Mouse (Mus musculus) spleen, postnatal 14 days (tissue): Measurements from ENCODE around the gene Mybpc2.
A peak's percentile ranks its signal among the peaks of the same experiment; 100 is the strongest.

Experiments
- DNase-seq, 2 experiments: peaks; one replicate each; pipeline ENCODE4 v3.0.0; 2021 to 2022; ENCODE audit warnings: low spot score in 2 of 2

The Mybpc2 gene

GRCm38 (mm10) chr7:44525126-44525832, 823 bp upstream of the Mybpc2 start:
- no peak for DNase-seq

GRCm38 (mm10) chr7:44523056-44523455, 1.4 kb downstream of the Mybpc2 start:
- no peak for DNase-seq

DNA sequence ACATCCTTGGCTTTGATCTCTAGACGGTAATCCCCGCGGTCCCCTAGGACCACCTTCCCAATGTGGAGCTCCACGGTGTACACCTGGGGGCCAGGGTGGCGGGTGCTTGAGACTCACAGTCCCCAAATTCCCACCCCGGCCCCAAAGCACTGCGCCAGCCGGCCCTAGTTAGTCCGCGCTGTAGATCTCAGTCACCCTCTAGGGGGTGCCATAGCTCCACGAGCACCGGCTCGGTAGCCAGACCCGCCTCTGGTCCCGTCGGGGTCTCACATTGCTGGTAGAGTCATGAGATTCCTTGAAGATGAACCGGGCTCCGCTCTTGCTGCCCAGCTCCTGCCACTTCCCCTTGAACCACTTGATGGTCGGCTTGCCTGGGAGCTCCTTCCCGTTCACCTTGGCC, 2.7 kb downstream of the Mybpc2 start:
- DNase-seq: peak in 1 of 2 experiments; percentile 69

DNA sequence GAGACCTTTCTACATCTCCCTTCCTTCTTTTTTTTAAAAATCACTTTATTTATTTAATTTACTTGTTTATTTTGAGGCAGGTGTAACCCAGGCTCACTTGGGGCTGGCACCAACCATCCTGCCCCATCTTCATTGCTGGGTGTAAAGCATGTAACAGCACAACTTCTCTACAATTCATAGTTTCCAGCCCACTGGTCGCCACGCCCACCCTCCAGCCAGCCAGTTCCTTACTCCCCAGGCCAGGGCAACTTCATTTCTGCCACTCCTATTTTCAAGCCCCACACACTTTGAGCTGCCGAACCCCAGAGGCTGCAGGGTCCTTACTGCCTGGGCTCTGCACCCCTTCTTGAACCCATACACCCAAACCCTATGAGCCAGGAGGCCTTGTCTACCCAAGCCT, 3.5 kb downstream of the Mybpc2 start:
- DNase-seq: no peak

DNA sequence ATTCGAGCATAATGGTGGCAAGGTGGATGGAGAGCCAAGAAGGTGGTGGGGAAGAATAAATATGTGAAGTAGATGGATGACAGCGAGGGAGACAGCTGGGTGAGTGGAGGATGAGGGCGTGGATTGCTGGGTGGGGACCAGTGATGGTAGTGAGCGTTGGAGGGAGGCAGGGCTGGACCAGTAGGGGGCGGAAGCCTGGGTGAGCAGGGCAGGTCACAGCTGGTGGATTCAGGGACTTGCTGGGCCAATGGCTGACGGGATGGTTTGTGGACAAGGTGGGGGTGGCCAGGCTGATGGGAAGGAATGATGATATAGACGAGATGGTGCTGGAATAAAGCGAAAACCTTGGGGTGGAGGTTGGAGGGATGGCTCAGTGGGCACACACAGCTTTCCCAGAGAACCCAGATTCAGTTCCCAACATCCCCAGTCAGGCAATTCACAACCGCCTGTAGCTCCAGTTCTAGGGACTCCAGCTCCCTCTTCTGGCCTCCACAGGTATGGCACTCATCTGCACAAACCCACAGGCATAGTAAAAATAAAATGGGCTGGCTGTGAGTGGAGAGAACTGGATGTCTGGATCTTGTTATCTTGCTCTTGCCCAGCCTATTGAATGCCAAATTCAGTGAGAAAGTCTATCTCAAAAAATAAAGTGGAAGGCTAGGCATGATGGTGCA, 5.1 kb downstream of the Mybpc2 start:
- DNase-seq: no peak

- no peak for DNase-seq
Observed at GRCm38 (mm10) chr7:44507491-44507890, 17.0 kb downstream of the Mybpc2 start.

- DNase-seq: peak; percentile 57 to 79
Observed at GRCm38 (mm10) chr7:44501563-44502115, 22.8 kb downstream of the Mybpc2 start.

- DNase-seq: no peak
Observed at GRCm38 (mm10) chr7:44500046-44500445, 24.4 kb downstream of the Mybpc2 start.

DNA sequence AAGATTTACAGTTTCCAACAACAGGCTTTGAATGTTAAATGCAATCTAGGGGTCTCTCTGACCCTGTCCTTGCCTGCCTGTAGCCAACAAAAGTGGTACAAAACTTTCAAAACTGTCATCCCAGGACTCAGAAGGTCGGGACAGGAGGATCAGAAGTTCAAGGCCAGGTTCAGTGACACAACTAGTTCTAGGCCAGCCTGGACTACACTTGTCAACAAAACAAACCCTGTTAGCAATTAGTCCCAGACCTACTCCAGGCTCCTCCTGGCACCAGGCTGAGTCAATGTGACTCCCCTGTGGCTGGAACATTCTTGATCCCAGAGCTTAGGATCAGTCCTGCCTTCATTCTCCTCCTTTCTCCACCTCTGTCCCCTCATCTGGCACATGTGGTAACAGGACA, 25.5 kb downstream of the Mybpc2 start:
- no peak for DNase-seq

- no peak for DNase-seq
Observed at GRCm38 (mm10) chr7:44497361-44498055, 26.9 kb downstream of the Mybpc2 start.

- DNase-seq: no peak
Observed at GRCm38 (mm10) chr7:44496771-44497109, 27.7 kb downstream of the Mybpc2 start.

DNA sequence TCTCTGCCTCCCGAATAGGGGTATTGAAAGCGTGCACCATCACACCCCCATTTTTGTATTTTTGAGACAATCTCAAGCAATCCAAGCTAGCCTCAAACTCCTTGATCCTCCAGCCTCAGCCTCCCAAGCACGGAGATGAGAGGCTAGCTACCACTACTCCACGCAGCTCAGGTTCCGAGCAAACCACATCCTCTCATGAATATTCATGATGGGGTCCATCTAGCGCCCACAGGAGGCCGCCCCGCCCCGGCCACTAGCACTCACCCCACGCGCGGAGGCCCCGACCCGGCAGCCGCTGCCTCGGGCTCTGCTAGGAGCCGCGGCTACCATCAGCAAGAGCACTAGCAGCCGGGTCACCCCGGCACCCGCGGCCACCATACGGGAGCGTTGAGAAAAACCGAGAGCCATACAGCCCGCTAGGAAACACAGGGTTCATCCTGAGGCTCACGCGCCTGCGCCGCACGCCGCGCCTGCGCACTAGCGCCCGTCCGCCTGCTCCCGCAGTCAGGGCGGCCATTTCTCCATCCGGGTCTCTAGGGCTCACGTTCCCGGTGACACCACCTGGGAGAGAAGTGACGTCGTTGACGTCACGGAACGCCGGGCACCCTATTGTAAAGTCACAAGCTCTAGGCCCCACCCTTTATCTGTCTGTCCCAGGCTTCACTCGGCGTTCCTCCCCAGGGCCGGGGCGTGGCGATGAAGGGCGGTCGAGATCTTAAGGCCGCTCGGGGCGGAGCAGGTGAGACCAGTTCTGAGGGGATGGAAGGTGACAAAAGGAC, 28.3 kb downstream of the Mybpc2 start, which contains the start of the genes Emc10 and Fam71e1:
Gene Emc10 (minus strand): TSS at position 538 of the 779 bp plus-strand sequence.
Gene Fam71e1 (plus strand): TSS at position 590 of the 779 bp plus-strand sequence.
- DNase-seq: peak; percentile 96

DNA sequence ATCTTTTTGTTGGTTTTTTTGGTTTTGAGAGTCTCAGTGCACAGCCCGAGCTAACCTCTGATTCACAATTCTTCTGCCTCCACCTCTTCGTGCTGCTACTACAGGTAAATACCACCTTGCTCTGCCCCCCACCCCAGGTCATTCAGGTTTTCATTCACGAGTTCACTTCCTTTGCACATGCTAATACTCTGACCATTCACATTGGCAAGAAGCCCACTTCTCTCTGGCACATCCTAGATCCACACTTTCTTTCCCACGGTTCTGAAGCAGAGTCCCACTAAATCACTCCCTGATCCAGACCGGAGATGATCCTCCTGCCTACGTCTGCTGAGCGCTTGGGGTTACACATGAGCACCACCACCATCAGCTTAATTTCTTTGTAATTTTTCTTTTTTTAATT, 29.4 kb downstream of the Mybpc2 start:
- DNase-seq: no peak

- no peak for DNase-seq
Observed at GRCm38 (mm10) chr7:44494681-44495080, 29.8 kb downstream of the Mybpc2 start.

GRCm38 (mm10) chr7:44492166-44492826, 32.2 kb downstream of the Mybpc2 start:
- DNase-seq: no peak

DNA sequence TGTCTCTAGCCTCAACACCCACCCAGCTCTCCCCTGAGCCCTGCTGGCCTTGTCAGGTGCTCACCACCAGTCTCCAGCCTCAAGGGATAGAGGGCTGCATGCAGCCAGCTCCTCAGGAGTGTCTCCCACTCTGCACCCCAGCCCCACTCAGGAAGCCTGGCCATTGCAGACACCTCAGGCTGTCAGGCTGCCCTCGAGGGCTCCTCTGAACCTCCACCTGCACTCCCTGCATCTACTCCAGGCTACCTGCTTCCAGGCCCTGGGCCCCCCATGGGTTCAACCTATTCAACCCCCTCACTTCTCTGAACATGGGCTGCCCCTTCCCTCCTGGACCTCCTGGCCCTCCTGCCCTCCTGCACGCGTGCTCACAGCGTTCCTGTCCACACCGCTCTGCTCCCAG, 33.1 kb downstream of the Mybpc2 start:
- DNase-seq: no peak

DNA sequence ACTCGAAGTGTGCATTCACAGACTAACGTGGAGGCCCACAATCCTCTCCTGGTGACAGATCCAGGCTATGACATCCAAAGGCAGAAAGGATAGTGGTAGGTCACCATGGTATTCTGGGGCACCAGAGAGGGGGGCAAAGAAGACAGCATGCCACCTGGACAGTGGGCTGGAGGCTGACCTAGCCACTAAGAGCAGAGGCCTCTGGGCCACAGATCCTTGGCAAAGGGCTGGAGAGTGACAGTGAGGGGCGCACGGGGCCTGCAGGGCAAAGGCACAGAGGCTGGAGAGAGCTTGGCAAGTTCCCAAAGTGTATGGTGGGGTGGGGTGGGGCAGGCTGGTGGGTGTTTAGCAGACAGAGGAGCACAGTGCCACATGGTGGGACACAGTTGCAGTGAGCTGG, 34.2 kb downstream of the Mybpc2 start:
- no peak for DNase-seq

GRCm38 (mm10) chr7:44488545-44488944, 35.9 kb downstream of the Mybpc2 start:
- DNase-seq: no peak

- no peak for DNase-seq
Observed at GRCm38 (mm10) chr7:44487936-44488335, 36.5 kb downstream of the Mybpc2 start.

DNA sequence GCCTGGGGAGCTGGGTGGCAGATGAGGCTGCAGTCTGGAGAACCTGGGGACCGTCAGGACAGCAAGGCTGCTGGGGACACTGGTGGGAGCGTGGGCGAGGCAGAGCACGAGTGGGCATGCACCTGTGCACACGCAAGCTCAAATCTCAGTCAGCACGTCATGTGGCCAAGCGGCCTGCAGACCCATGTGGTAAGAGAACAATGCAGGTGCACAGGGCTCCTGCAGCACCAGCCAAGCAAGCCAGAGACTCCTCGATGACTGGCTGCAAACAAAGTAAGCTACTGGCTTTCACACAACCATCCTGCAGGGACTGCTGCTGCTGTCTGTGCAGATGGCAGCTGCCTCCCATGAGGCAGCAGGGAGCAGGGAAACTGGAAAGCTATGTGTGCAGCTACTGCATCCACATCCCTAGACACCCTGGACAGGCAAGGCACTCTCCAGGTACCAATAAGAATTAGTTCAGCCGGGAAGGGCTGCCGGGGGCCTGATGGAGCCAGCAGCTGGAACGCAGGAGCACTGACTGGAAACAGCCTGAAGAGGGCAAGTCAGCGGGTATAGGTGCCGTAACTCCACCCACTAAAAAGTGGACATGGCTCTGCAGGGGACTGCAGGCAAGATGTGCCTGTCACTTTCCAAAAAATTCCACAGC, 37.4 kb downstream of the Mybpc2 start:
- DNase-seq: no peak
